Mouse (Mus musculus) testis, adult 2 months (tissue): ENCODE data around the gene 2510039O18Rik.

ENCODE experiments used
- CTCF ChIP-seq: fragments of 200-500 bp; IDR thresholded peaks from 2 replicates; pipeline ENCODE4 v1.5.1; 2012; ENCODE audit warnings: low read depth, mild to moderate bottlenecking, inconsistent platforms, low read length, moderate library complexity; ENCODE audit not compliant: control insufficient read depth, insufficient read depth, insufficient replicate concordance
- POLR2A ChIP-seq: fragments of 200-500 bp; IDR thresholded peaks from 2 replicates; pipeline ENCODE4 v1.6.1; 2012; ENCODE audit warnings: low read depth, mild to moderate bottlenecking, inconsistent platforms, low read length, moderate library complexity; ENCODE audit not compliant: control insufficient read depth

- no peak for TF ChIP-seq CTCF
- TF ChIP-seq POLR2A: no peak
These were observed 37.7 kb upstream of the 2510039O18Rik start for GRCm38 (mm10) chr4:147902906-147903500.
